Mouse (Mus musculus) lung, adult 18-20 months (tissue): Measurements from ENCODE around the gene 1810049J17Rik.
"Not testable (repeated sequence)": the region's sequence is repeated elsewhere in the genome, so short reads cannot be mapped to it uniquely, and the experiment has no call there.

ENCODE experiments used
- DNase-seq, 2 experiments: peaks; one replicate each; pipeline ENCODE4 v3.0.0; 2022; ENCODE audit warnings: mixed read lengths in 2 of 2

1810049J17Rik gene

GRCm38 (mm10) chr15:12321788-12322621 is at the start of gene 1810049J17Rik:
Gene 1810049J17Rik (minus strand): TSS chr15:12321899.
- peak; percentile 40 to 48 for DNase-seq

- DNase-seq = peak; percentile 65 to 73
These were observed 49.5 kb upstream of the 1810049J17Rik start for GRCm38 (mm10) chr15:12371183-12371582.

- no peak for DNase-seq
These were observed 48.4 kb upstream of the 1810049J17Rik start for GRCm38 (mm10) chr15:12370096-12370495.

GRCm38 (mm10) chr15:12368850-12369249 is 47.2 kb upstream of the 1810049J17Rik start:
- no peak for DNase-seq

GRCm38 (mm10) chr15:12368357-12368756 is 46.7 kb upstream of the 1810049J17Rik start:
- no peak for DNase-seq

- peak; percentile 50 to 58 for DNase-seq
These were observed 45.8 kb upstream of the 1810049J17Rik start for GRCm38 (mm10) chr15:12367306-12368080.

GRCm38 (mm10) chr15:12366580-12367305 is 45.0 kb upstream of the 1810049J17Rik start:
- DNase-seq = not testable (repeated sequence)

GRCm38 (mm10) chr15:12366072-12366469 is 44.4 kb upstream of the 1810049J17Rik start:
- no peak for DNase-seq

GRCm38 (mm10) chr15:12365416-12366071 is 43.8 kb upstream of the 1810049J17Rik start:
- no peak for DNase-seq

GRCm38 (mm10) chr15:12364096-12364495 is 42.4 kb upstream of the 1810049J17Rik start:
- DNase-seq = no peak

- no peak for DNase-seq
These were observed 41.0 kb upstream of the 1810049J17Rik start for GRCm38 (mm10) chr15:12362701-12363040.

- DNase-seq = no peak
These were observed 40.5 kb upstream of the 1810049J17Rik start for GRCm38 (mm10) chr15:12362001-12362700.

- DNase-seq = peak in 1 of 2 experiments; percentile 24
These were observed 39.0 kb upstream of the 1810049J17Rik start for GRCm38 (mm10) chr15:12360519-12361212.

GRCm38 (mm10) chr15:12358384-12358783 is 36.7 kb upstream of the 1810049J17Rik start:
- DNase-seq = no peak

- no peak for DNase-seq
These were observed 35.8 kb upstream of the 1810049J17Rik start for GRCm38 (mm10) chr15:12357459-12357858.

GRCm38 (mm10) chr15:12355907-12356306 is 34.2 kb upstream of the 1810049J17Rik start:
- DNase-seq = no peak

- DNase-seq = peak in 1 of 2 experiments; percentile 20
These were observed 33.6 kb upstream of the 1810049J17Rik start for GRCm38 (mm10) chr15:12355261-12355660.

- peak in 1 of 2 experiments; percentile 24 for DNase-seq
These were observed 32.6 kb upstream of the 1810049J17Rik start for GRCm38 (mm10) chr15:12354281-12354810.

- DNase-seq = no peak
These were observed 29.8 kb upstream of the 1810049J17Rik start for GRCm38 (mm10) chr15:12351470-12351869.

GRCm38 (mm10) chr15:12349840-12350239 is 28.1 kb upstream of the 1810049J17Rik start:
- DNase-seq = no peak

GRCm38 (mm10) chr15:12348950-12349349 is 27.3 kb upstream of the 1810049J17Rik start:
- no peak for DNase-seq
